Mouse (Mus musculus) intestine, postnatal 0 days (tissue): Measurements from ENCODE around the gene Olfr31. TPM values are rescaled to one million over a fixed set of nuclear protein-coding genes. Genes with fewer than 3 reads are reported as not detected.

Experiments
- ATAC-seq: fragments of 200-750 bp; cut with Nextera tagmentation; 2 replicates; pipeline ENCODE4 v1.8.0; 2017; ENCODE audit warnings: mild to moderate bottlenecking, moderate TSS enrichment, moderate library complexity
- H3K27ac ChIP-seq: fragments of 300-500 bp; sonication (generic); 2 replicates; pipeline ENCODE4 v1.5.1; 2014; ENCODE audit warnings: mild to moderate bottlenecking, low read depth, low read length, moderate library complexity
- H3K27me3 ChIP-seq: fragments of 300-500 bp; sonication (generic); replicated peaks from 2 replicates; pipeline ENCODE4 v1.6.1; 2014; ENCODE audit warnings: low read length, mixed read lengths; ENCODE audit not compliant: control insufficient read depth, insufficient read depth
- H3K36me3 ChIP-seq: fragments of 300-500 bp; sonication (generic); 2 replicates; pipeline ENCODE4 v1.6.1; 2014; ENCODE audit warnings: mild to moderate bottlenecking, moderate library complexity; ENCODE audit not compliant: control insufficient read depth, insufficient read depth
- H3K4me1 ChIP-seq: fragments of 300-500 bp; sonication (generic); replicated peaks from 2 replicates; pipeline ENCODE4 v1.6.1; 2014; ENCODE audit warnings: antibody characterized with exemption, low read length, mixed read lengths; ENCODE audit not compliant: control insufficient read depth, insufficient read depth
- H3K4me2 ChIP-seq: fragments of 300-500 bp; sonication (generic); replicated peaks from 2 replicates; pipeline ENCODE4 v1.6.1; 2014; ENCODE audit warnings: low read depth, mild to moderate bottlenecking, moderate library complexity
- H3K4me3 ChIP-seq: fragments of 300-500 bp; sonication (generic); 2 replicates; pipeline ENCODE4 v1.5.1; 2014; ENCODE audit warnings: low read depth, low read length
- H3K9ac ChIP-seq: fragments of 300-500 bp; sonication (generic); 2 replicates; pipeline ENCODE4 v1.6.1; 2014; ENCODE audit warnings: mild to moderate bottlenecking, low read depth, low read length
- H3K9me3 ChIP-seq: fragments of 300-500 bp; sonication (generic); 2 replicates; pipeline ENCODE4 v1.6.1; 2016; ENCODE audit warnings: mixed run types; ENCODE audit not compliant: control insufficient read depth
- CTCF ChIP-seq: sonication (generic); IDR thresholded peaks from 2 replicates; pipeline ENCODE4 v1.5.1; 2016; ENCODE audit warnings: low read depth, mild to moderate bottlenecking, control low read depth, antibody characterized with exemption, moderate library complexity
- WGBS: fragments of 180-500 bp; shearing (Covaris S2); extraction: QIAGEN DNeasy Blood & Tissue Kit; methylation state at CpG from one replicate; pipeline ENCODE4 v1.1.7; 2014; 5-methylcytosine and 5-hydroxymethylcytosine counted together
- polyA plus RNA-seq: library from polyadenylated mRNA; unstranded; fragments of >200 nt; fragmentation: Nextera tagmentation; extraction: Ambion mirVana; gene quantifications from 2 replicates; pipeline ENCODE4 v1.2.1, GENCODE M21; 2015

The Olfr31 gene
- polyA plus RNA-seq, 1 experiment from 2014 or later: not detected

GRCm38 (mm10) chr14:14353740-14354510 is 31.3 kb downstream of the Olfr31 start:
- H3K9me3 ChIP-seq: peaks cover 42% of the 10 kb centered on the region
- no peak for TF ChIP-seq CTCF
- 92% methylated on average over 8 of the region's 8 CpGs for WGBS
- no peaks in the 10 kb centered on the region for H3K4me1 ChIP-seq
- no peak overlapping the region for H3K4me2 ChIP-seq
- no peak overlapping the region for H3K9ac ChIP-seq
- H3K36me3 ChIP-seq: 0 out of 2 replicates have a peak, but pooled peaks cover 4% of the 10 kb centered on the region
- ATAC-seq: no peak
- H3K4me3 ChIP-seq: no peak overlapping the region
- no peaks in the 10 kb centered on the region for H3K27me3 ChIP-seq
- no peak overlapping the region for H3K27ac ChIP-seq

- Histone ChIP-seq H3K27ac (no peak overlapping the region), H3K4me3 (no peak overlapping the region), H3K4me1 (no peaks in the 10 kb centered on the region), H3K9me3 (peaks cover 34% of the 10 kb centered on the region), H3K9ac (no peak overlapping the region), H3K36me3 (no peaks in the 10 kb centered on the region), H3K4me2 (no peak overlapping the region), H3K27me3 (no peaks in the 10 kb centered on the region)
- ATAC-seq: no peak
- WGBS: 96% methylated on average over 13 of the region's 13 CpGs
- TF ChIP-seq CTCF: no peak
These were observed 32.1 kb downstream of the Olfr31 start for GRCm38 (mm10) chr14:14354511-14355359.

- H3K9me3 ChIP-seq: peaks cover 29% of the 10 kb centered on the region
- no peak overlapping the region for H3K27ac ChIP-seq
- no peaks in the 10 kb centered on the region for H3K36me3 ChIP-seq
- no peak overlapping the region for H3K9ac ChIP-seq
- no peak; the same call in 1 of the 2 replicates for ATAC-seq
- TF ChIP-seq CTCF: no peak
- no peak overlapping the region for H3K4me3 ChIP-seq
- no peak overlapping the region for H3K4me2 ChIP-seq
- 98% methylated on average over 8 of the region's 8 CpGs for WGBS
- no peaks in the 10 kb centered on the region for H3K27me3 ChIP-seq
- no peaks in the 10 kb centered on the region for H3K4me1 ChIP-seq
These were observed 32.7 kb downstream of the Olfr31 start for GRCm38 (mm10) chr14:14355360-14355646.

Other genes starting within 250 kb of the Olfr31 start
- 120 and 122 TPM in 2 replicates for gene Psmd6, start 201.8 kb upstream of the Olfr31 start, polyA plus RNA-seq
- gene Olfr720, start 136.0 kb upstream of the Olfr31 start, polyA plus RNA-seq: not detected in 2 replicates
- gene Il3ra, start 23.4 kb downstream of the Olfr31 start, polyA plus RNA-seq: 5.4 and 6.8 TPM in 2 replicates
- not detected in 2 replicates for gene Olfr721-ps1, start 78.5 kb downstream of the Olfr31 start, polyA plus RNA-seq